Mouse (Mus musculus) urinary bladder, postnatal 4 days (tissue): Measurements from ENCODE around the gene Smyd3.

Source experiments
- DNase-seq, 2 experiments: peaks; one replicate each; pipeline ENCODE4 v3.0.0; 2021 to 2022; ENCODE audit warnings: low spot score in 2 of 2

Gene Smyd3

DNA sequence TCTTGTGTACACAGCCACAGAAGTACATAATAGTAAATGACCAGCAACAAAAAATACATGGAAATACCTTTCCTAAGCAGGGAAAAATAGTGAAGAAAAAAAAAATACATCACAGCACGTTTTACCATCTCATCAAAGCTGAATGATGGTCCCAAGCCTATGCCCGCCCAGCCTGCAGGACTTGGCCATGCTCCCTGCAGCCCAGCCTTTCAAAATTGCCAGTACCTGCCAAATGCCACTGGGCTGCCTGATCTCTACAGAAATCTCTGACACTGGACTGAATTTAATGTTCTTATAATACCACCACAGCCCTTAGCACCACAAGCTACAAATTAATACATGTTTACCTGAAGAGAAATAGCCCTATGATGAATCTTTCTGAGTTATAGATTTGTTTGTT is 133.5 kb downstream of the Smyd3 start:
- DNase-seq = no peak

DNA sequence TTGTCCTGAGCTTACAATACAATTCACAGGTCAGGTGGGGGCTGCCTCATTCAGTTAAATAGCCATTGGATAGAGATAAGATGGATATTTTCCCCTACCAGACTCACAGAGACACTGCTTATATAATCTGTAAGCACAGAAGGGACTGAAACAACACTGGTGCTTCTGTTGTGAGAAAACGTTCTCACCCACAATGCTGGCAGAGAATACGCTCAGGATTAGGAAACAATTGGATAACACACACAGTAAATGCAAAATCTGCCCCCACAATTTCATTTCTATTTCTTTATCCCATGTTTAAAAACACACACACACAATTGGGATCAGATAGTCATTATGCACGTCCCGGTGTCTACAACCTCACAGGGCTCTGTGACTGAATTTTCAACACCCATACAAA is 139.7 kb downstream of the Smyd3 start:
- DNase-seq = no peak

DNA sequence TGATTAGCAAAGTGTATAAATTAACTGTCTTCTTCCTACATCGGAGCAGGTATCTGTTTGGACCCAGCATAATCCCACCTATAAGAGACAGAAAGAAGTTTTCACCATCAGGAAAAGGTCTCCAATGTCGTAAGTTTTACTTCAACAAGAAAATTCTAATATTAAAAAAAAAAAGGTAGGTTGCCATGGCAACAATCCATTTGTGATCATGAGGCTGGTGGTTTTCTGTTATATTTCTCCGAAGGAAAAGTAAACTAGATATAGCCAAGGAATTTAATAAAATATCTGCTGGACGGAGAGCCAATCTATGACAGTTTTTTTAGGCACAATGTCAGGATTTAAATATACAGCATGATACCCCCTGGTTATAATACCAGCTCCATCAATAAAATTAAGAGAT is 142.9 kb downstream of the Smyd3 start:
- no peak for DNase-seq

DNA sequence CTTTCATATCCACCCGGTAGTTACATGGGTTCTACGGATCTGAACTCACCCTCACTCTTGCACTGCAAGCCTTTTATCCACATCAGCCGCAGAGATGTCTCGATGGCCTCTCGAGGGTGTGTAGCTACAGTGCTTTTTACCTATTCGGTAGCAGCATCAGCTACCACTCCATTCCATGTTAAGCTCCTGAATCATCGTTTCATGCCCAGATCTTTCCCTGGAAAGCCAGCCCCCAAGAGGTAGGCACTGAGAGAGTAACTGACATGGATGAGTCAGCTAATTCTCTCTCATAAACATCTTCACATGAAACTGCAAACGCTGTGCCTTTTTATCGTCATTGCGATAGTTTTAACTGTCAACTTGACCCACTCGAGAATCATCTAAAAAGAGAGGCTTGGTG is 143.9 kb downstream of the Smyd3 start:
- no peak for DNase-seq

DNA sequence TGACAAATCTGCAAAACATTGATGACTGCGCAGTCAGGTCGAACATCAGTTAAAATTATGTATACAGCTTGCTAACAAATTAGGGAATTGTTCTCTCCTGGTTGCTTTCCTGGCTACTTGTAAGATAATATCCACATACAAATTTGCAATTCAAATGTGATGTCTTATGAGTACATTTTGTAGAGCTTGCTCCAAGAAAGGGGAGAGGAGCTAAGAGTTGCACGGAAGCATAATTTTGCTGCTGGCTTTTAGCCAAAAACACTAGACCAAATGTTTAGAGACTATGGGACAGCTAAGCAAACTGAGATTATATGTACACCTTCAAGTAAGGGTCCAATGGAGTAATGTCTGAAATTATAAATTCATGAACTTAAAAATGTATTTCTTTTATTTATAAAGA is 146.7 kb downstream of the Smyd3 start:
- no peak for DNase-seq

DNA sequence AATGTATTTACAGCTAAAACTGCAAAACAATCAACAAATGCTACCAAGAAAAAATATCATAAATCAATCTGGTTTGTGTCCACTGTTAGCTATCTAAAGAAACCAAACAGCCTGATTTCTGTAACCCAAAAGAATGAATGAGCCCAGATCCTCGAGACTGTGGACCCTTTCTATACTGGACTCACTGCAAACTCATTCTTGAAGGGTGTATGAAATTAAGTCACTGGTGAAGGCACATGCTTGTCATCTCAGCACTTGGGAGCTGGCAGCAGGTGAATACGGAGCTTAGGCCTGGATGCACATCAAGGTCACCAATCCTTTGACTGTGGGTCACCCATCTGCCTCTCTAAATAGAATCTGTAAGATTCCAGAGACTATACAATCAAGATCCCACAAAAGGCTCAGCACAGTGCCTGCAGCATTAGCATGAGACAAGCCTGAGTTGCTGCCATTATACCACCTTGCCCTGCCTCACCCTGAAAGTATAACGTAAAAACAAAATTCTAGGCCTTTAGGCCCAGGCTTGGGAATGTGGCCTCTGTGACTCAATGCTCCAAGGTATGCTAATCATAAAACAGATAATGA is 149.3 kb downstream of the Smyd3 start:
- DNase-seq = no peak

DNA sequence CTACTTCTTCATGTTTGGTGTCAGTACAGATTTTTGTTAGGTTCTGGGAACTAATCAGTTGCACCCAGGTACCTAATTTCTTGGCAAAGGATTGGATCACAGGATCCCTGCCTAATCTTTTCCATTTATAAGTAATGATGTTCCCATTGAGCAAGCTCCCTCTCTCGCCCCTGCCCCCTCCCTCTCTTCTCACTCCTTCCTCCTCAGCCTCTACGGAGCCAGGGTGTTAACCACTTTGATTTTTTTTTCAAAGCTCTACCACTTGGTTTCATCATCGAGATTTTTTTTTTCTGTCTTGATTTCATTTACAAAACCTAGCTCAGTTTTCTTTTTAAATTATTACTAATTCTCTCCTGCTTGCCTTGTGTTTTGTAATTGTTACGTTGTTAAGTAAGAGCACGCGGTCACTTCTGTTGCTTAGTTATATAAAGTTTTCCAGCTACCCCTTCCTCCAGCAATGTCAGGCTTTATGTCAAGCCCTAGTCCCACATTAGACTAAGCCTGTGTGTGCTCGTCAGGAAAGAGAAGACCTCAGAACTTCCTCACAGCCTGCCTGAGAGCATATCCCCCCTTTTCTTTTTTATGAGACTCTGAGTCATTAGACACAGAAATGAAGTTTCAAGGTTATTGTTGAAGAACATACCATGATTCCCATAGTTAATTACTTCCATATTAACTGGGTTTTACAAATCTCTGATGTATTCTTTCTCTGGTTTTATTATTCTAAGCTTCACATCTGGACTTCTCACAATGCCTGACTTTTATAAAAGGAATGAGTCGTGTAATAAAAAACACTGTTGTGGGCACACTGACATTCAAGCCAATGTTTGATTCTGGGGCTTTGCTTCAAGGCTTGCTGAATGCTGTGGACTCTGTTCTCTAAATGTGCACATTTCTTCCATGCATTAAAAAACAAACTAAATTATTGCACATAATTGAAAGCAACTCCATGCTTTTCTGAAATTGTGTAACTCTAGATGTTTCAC is 156.1 kb downstream of the Smyd3 start:
- no peak for DNase-seq

DNA sequence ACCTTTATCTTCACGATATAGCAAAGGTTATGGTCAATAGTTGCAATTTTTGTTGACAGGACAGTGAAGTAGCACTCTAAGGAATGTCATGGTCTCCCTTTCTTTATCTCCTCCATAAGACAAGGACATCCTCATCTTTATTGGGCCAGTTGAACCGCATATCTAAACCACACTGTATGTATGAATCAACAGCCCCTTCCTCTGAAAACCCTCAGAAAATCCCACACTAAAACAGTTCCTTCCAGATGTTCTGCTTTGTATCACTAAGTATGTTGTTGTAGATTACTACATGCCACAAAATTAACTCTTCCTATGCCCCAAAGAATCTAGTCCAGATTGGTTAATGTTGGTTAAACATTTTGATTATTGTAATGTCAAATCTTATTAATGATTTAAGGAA is 160.7 kb downstream of the Smyd3 start:
- no peak for DNase-seq

DNA sequence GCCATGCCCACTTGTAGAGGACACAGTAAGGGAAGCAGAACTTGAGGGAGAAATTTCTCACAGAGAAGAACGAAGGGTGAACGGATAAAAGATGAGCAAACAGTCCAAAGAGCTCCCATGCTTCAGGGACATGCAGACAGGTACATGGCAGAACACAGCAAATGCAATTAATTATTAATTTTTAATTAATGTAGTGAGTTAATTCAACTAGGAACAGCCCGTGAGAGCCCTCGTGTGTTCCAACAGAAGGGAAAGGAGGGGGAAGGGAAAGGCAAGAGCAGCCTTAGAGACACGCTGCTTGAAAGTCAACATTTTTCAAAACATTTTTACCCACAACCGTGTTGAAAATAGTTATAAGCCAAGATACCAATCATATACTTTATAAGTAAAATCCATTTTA is 163.6 kb downstream of the Smyd3 start:
- no peak for DNase-seq

DNA sequence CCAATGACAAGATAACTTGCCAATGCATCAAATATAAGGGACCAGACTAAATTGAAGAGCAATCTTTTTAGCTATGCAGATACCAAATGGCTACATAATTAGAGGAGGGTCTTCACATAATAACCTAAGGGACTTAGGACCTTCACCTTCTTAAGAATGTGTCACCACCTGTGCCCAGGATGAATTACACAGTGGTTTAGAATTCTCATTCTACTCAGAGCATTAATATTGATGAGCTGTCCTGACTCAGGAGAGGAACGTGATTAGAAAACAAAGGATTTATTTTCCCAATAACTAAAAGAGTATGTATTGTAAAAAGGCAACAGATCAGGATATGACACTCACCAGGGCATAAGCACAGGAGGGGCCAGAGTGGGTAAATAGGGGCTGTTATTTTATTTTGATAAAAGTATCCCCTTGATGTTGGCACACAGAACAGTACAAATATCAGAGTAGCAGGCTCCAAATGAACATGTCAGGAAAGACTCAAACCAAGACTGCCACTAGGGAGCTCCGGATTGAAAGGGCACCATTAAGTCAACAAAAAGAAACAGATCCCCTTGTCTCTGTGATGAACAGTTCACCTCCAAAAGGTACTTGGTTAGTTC is 172.4 kb downstream of the Smyd3 start:
- no peak for DNase-seq

DNA sequence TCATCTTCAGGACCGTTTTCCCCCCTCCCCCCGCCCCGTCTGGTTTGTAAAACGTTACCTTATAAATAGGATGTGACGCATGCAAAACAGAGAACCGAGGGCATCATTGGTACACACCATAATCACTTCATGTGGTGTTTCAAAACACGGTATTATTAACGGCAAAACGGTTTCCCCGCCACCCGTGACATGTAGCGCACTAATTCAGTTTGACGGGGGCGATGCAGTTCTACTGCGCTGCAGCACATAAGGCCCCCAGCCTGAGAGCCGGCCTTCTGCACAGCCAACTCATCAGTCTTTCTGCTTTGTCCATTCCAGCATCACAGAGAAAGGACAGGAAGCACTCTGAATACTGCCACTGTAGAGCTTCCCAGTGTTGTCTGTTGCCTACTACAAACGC is 174.4 kb downstream of the Smyd3 start:
- DNase-seq = no peak

DNA sequence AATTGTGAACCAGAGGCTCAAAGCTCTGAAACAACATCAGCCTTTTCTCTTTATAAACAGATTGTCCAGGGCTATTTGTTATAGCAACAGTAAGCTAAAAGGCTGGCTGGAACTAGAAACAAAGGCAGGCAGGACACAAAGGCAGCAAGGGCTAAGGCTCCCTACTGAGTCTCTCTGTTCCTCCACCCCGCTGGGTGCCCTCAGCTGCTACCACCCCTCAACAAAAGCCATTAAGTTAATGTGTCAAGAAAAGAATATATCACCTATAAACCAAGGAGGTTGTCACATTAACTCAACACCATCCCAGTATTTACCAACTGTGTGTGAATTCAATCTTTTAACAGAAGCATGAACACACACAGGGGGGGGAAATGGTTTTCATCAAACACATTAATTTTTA is 176.3 kb downstream of the Smyd3 start:
- DNase-seq = no peak

DNA sequence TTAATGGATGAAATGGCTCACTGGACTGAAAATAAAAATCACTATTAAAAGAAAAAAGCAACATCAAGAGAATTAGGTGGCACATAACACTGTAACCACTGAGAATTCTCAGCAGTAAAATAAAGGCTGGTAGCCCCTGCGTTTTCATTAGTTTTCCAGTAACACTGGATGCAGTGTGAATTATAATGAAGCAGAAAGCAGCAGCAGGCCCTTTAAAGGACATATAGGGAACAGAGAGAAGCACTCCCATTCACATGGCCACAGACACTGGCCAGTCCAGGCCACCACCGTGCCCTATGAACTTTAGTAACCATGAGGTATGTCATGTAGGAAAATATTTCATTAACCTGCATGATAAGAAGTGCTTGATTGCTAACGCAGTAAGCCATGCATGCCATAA is 178.8 kb downstream of the Smyd3 start:
- DNase-seq = no peak

DNA sequence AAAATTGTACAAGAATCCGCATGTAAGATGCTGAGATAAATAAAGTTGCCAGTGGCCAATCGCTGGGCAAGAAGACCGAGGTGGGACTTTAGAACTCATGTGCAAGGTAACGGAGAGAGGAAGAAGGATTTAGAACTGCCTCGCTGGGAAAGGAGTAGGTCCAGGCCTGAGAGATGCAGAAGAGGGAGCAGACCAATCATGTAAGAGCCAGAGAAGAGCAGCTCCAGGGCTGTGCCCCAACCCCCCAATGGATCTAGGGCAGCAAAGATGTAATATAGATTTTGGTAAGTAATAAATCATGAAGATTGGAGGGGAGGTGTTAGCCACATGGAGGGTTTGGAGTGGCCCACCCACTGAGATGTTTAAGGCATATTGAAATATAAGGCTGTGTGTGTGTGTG is 180.3 kb downstream of the Smyd3 start:
- DNase-seq = no peak

DNA sequence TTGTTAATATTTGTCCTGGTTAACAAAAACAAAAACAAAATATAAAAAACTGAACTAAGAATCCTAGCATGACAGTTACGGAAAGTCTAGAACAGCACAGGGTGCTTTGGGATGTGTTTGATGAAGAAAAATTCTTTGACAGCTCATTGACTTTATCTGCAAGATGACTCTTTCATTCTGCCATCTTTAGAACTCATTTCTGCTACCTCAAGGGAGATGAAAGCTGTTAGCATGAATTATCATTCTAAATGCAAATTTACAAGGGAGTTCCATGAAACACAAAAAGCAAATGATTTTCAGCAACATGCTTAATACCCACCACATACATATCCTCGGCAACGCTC is 190.9 kb downstream of the Smyd3 start:
- DNase-seq = no peak

DNA sequence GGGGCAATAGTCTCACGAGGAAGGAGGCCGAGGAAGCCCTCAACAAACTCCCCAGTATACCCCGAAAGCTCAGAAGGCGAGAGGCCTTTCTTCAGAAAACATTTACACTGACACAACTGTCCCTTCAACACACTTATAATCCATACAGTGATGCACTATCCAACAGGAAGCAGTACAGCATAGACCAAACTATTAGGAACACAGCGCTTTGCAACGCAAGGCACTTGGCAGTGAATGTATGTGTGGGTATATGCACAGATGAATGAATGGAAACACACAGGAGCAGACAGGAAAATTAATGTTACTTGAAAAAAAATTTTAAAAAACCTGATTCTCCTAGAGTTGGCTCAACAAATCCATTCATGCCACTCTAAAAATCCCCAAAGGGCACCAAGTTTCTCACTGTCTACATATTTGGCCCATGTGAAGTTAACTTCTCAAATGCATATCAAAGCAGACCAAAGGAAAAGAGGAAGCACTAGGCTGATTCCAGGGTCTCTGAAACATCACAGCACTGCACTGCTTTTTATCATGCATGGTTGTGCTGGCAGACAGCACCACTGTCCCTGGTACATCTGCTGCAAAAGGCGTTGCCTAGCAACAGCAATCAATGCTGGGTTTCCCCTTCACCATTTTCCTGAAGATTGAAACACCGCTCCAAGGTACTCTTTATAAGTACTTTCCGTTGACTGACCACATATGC is 191.4 kb downstream of the Smyd3 start:
- no peak for DNase-seq

DNA sequence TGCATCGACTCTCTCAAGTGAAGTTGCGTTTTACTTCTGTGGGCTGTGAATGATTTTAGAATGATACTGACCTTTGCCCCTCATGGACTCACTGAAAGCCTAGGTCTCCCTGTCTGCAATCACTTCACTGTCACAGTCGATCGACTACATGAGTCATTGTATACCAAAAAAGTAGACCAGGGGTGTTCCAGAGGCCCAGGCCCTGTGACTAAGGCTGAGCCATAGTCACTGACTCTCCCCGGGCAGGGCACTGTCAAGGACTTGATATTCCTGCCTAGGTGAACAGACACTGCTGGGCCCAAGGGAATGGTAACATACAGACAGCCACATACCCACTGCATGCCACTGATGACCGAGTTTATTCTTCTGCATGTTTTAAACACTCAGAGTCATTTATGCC is 193.6 kb downstream of the Smyd3 start:
- DNase-seq = no peak

DNA sequence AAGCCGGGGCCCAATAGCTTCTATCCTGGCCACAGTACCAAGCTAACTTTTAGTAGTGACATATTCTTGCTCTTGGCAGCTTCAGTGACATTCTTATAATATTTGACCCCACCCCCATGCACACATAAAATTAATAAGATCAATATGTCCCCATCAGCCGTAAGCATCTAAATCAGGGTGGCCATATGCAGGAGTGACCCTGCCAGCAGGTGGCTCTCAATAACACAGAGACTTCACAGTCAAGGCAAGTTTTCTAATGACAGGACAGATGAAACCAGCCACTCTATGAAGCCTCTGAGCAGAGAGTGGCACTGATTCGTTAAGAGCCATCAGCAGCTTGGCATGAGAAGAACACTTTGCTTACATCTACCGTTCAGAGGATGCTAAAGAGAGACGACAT is 204.2 kb downstream of the Smyd3 start:
- no peak for DNase-seq

DNA sequence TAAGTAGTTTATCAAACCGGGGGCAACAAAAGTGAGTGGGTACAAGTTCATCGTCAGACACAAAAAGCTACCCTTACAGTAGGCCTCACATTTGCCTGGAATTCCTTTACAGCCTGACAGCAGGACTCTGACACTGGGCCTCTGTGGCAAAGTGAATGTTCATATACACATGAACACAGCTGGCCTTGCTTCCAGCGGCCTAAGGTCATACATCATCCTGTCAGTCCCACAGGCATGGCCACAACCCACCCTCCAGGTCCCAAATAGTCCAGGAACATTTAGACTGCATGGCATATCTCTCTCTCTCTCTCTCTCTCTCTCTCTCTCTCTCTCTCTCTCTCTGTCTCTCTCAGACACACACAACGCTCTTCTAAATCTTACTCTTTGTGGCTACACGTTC is 208.4 kb downstream of the Smyd3 start:
- DNase-seq = no peak

DNA sequence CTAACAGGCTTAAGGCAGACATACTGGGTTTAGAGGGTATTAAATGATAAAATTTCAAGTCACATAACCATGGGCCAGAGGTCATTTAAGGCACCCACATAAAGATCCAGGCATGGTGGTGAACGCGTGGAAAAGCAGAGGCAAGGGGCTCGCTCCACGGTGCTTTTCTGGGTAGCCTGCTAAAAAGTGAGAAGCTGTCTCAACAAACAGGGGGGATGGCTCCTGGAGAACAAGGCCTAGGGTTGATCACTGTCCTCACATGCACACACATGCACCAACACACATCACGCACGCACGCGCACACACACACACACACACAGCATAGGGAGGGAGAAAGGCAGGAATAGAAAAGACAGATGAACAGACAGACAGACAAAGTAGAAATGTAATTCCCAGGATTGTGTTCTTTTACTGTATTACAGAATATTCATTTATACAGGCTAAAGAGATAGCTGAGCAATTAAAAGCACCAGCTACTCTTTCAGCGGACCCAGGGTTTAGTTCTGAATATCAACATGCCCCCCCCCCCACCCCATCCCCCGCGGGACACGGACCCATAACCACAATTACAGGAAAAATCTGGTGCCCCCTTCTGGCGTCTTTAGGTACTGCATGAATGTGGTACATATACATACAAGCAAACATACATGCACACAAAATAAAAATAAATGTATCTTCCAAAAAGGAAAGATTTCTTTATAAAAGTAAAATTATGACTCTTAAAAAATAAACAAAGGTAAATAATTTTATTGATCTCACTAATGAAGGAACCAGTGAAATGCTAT is 215.2 kb downstream of the Smyd3 start:
- no peak for DNase-seq

DNA sequence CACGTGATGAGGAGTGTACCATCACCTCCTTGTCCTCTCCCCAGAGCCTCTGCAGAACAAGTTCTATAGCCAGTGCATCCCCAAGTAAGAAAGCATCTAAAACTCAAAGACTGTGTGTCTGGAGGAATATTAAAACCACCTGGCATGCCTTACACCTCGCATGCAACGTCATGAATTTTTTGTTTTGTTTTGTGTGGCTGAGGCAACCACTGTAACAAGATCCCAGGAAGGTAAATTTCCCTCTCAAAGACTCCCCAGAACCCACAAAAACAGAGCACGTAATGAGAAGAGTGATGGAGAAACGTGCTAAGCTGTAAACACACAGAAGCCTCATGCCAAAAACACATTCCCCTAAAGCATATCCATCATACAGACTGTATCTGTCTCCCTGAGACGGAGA is 222.2 kb downstream of the Smyd3 start:
- DNase-seq = no peak
